Mouse (Mus musculus) testis, adult 2 months (tissue): ENCODE measurements at regions not wholly inside any gene's neighbourhood (a gene's known extent, or its start where the extent isn't known, plus 50 kb on each side); places are given as distances from the start of the nearest gene placed in this dataset.

Source experiments
- H3K27ac ChIP-seq: fragments of 200-500 bp; 2 replicates; pipeline ENCODE4 v1.5.1; 2012; ENCODE audit warnings: low read depth, low read length; ENCODE audit not compliant: control insufficient read depth, insufficient read depth
- H3K27me3 ChIP-seq: fragments of 200-500 bp; 2 replicates; pipeline ENCODE4 v1.6.1; 2012; ENCODE audit warnings: mild to moderate bottlenecking, low read length, moderate library complexity; ENCODE audit not compliant: control insufficient read depth, insufficient read depth
- H3K36me3 ChIP-seq: fragments of 200-500 bp; 2 replicates; pipeline ENCODE4 v1.6.1; 2012; ENCODE audit warnings: mild to moderate bottlenecking, low read length; ENCODE audit not compliant: control insufficient read depth, insufficient read depth
- H3K4me1 ChIP-seq: fragments of 200-500 bp; 2 replicates; pipeline ENCODE4 v1.6.1; 2012; ENCODE audit warnings: low read length; ENCODE audit not compliant: control insufficient read depth, insufficient read depth
- H3K4me3 ChIP-seq: fragments of 200-500 bp; 2 replicates; pipeline ENCODE4 v1.5.1; 2012; ENCODE audit warnings: low read depth, mild to moderate bottlenecking, low read length, moderate library complexity, mixed read lengths; ENCODE audit not compliant: control insufficient read depth
- CTCF ChIP-seq: fragments of 200-500 bp; IDR thresholded peaks from 2 replicates; pipeline ENCODE4 v1.5.1; 2012; ENCODE audit warnings: low read depth, mild to moderate bottlenecking, inconsistent platforms, low read length, moderate library complexity; ENCODE audit not compliant: control insufficient read depth, insufficient read depth, insufficient replicate concordance
- POLR2A ChIP-seq: fragments of 200-500 bp; IDR thresholded peaks from 2 replicates; pipeline ENCODE4 v1.6.1; 2012; ENCODE audit warnings: low read depth, mild to moderate bottlenecking, inconsistent platforms, low read length, moderate library complexity; ENCODE audit not compliant: control insufficient read depth

DNA sequence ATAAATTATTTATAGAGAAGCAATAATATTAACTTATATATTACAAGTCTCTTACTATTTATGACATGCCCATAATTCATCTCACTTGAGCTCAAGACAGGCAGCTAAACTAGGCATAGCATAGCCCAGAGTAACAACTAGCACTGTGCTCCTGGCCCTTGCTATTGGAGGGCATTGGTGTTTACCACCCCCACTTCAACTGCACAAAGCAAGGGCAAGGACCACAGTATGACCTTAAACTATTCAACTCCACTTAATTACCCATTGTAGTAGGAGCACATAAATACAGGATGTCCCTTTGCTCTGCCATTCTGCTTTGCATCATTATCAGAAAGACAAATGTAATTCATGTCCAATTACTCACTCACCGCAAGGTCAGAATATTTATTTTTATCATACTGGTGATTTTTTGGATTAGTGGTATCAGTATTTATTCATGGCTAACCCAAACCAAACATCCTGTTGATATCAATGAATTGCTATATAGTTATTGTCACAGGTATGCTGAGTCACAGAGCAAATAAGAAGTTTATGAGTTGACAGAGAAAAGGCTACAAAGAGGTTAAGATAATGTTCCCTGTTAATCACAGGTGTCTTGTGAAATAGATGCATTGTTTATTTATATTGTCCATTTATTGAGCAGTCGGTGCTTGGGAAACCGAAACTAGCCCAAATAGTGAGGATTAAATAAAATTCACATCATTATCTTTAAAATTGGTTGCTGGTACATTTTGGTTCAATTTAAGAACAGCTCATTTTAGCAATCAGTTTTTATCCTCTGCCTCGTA is 523.4 kb upstream of the A1bg start:
- TF ChIP-seq POLR2A (no peak), CTCF (no peak)
- no peak overlapping the region for H3K27ac ChIP-seq
- H3K36me3 ChIP-seq, result no peaks in the 10 kb centered on the region
- no peak overlapping the region for H3K4me3 ChIP-seq
- H3K4me1 ChIP-seq, result no peaks in the 10 kb centered on the region
- H3K27me3 ChIP-seq, result no peaks in the 10 kb centered on the region

DNA sequence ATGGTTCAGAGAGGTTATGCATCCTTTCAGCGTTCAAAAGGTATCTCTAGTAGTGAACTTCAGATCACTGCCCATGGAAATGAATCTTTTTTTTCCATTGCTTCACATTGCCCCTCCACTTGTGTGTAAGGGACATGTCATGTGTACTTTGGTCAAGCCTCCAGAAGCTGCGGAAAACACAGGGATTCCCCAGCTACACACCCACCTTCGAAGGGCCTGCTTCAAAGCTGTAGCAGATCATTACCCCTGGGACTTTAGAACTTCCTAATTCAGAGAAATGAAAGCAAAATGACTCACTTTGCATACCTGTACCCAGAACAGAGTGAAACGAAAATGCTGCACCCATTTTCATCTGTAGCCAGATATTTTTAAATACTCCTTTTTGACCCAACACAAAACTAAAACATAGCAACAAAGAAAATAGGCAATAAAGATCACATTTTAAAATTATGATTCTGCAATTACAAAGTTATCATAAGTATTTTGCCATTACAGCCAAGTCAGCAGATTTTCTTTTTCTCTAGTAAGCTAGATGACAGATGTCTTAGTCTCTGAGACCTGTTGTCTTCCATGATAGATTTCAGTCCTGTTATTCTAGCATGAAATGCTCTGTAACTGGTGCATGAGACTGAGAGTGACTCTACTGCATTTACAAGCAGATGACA is 519.1 kb upstream of the A1bg start:
- H3K36me3 ChIP-seq, result no peaks in the 10 kb centered on the region
- H3K4me3 ChIP-seq, result no peak overlapping the region
- no peaks in the 10 kb centered on the region for H3K27me3 ChIP-seq
- TF ChIP-seq CTCF (no peak), POLR2A (no peak)
- no peaks in the 10 kb centered on the region for H3K4me1 ChIP-seq
- no peak overlapping the region for H3K27ac ChIP-seq

DNA sequence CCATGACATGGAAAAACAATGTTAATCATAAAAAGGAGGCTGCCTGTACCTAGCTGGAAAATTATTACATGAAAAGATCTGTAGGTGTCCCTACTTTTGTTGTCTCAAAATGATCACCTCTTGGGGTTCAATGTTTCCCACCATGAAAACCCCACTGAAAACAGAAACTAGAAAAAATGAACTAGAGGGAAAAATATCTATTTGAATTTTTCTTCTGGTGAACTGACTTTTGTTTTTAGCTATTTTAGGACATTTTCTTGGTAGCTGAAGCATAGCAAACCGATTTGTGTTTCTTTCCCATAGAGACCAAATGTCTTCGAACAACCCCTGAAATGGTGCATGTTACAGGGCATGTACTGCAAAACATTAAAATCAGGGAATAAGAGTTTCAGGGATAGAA is 518.2 kb upstream of the A1bg start:
- no peak for TF ChIP-seq POLR2A
- no peak for TF ChIP-seq CTCF
- no peak overlapping the region for H3K4me3 ChIP-seq
- no peaks in the 10 kb centered on the region for H3K4me1 ChIP-seq
- H3K27me3 ChIP-seq, result no peaks in the 10 kb centered on the region
- no peak overlapping the region for H3K27ac ChIP-seq
- no peaks in the 10 kb centered on the region for H3K36me3 ChIP-seq

DNA sequence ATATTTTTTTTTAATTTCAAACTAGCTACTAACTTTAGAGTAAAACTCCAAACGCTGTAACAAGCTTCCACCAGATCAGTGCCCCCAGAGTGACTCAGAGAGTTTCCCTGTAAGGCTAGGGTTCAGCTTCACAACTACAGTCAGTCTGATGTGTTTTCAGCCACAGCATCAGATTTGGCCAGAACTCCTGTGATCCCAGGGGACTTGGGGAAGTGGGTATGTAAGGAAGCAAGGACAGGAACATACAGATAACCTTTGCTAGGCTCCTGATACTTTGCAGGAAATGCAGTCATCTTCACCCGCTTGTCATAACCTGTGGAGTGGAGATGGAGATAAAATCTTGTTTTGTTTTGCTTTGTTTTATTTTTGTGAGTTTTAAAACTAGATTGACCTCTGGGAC is 517.5 kb upstream of the A1bg start:
- no peaks in the 10 kb centered on the region for H3K27me3 ChIP-seq
- H3K4me3 ChIP-seq, result no peak overlapping the region
- H3K36me3 ChIP-seq, result no peaks in the 10 kb centered on the region
- no peaks in the 10 kb centered on the region for H3K4me1 ChIP-seq
- H3K27ac ChIP-seq, result no peak overlapping the region
- no peak for TF ChIP-seq CTCF
- no peak for TF ChIP-seq POLR2A

DNA sequence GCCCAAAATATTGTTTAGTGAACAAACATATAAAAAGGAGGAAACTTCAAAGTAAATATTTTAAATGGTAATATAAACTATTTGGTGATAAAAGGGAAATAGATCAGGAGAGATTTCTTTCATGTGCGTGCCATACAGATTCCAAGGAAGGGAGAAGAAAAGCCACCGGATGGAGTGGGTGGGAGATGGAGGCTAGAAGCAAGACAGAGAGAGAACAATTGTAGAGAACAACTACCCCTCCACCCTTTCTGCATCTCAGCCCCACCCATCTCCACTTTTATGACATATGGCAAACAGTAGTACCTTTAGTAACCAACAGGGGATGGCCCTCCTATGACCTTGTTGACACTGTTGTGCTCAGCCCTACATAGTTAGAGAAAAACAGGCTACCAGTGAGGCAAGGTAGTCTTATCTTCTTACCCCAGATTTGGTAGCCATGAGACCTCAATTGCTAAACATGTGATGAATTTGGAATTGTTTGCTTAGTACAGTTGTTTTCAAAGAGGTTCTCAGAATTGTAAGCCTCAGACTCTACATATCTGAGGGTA is 516.9 kb upstream of the A1bg start:
- H3K27me3 ChIP-seq, result no peaks in the 10 kb centered on the region
- TF ChIP-seq CTCF, result no peak
- TF ChIP-seq POLR2A, result no peak
- no peak overlapping the region for H3K27ac ChIP-seq
- H3K36me3 ChIP-seq, result no peaks in the 10 kb centered on the region
- H3K4me1 ChIP-seq, result no peaks in the 10 kb centered on the region
- H3K4me3 ChIP-seq, result no peak overlapping the region

DNA sequence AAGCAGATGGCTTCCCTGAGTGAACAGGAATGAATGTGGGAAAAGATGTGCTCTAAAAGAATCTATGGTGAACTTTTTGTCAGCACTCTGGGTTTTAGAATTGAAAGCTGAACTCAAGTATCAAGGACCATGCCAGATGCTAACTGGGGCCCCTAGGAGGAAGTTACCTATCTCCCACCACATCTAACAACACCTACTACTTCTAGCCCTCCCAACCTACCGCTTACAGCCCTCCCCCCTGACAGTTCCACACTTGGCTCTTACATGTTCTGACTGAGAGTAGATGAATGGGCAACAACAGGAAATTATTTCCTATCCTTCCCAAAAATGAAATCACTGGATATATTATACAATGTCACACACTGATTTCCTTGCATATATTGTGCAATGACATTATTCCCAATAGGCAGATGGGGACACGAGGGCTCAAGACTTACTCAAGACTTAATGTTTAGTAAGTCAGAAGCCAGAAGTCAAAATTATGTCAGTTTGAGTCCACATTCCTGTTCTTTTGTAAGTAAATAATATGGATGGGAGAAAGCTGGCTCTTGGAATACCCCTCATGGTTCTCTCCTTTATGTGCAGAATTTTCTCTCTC is 506.1 kb upstream of the A1bg start:
- H3K27me3 ChIP-seq, result no peaks in the 10 kb centered on the region
- TF ChIP-seq POLR2A (no peak), CTCF (no peak)
- no peak overlapping the region for H3K4me3 ChIP-seq
- no peaks in the 10 kb centered on the region for H3K4me1 ChIP-seq
- H3K36me3 ChIP-seq, result no peaks in the 10 kb centered on the region
- no peak overlapping the region for H3K27ac ChIP-seq

DNA sequence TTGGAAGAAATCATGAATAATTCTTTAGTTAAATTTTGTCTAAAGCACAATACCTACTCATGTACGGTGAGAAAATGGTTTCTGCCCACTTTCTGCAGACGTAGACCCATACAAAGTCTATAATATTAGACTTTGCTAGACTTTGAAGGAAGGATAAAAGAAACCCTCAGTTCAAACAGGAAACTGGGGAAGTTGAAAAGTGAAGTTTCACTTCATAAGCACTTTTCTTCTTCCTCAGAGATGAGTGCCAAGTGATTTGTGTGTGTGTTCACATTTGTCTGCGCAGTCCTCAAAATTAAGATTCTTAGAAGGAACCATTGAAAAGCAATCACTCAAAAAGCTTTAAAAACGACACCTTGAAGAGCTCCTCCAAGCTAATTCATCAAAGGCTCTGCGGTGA is 500.2 kb upstream of the A1bg start:
- Histone ChIP-seq H3K36me3 (no peaks in the 10 kb centered on the region), H3K4me3 (no peak overlapping the region), H3K4me1 (no peaks in the 10 kb centered on the region), H3K27ac (no peak overlapping the region), H3K27me3 (no peaks in the 10 kb centered on the region)
- TF ChIP-seq POLR2A (no peak), CTCF (no peak)
